Mouse (Mus musculus) kidney, postnatal 10 days (tissue): ENCODE measurements around the gene Auts2.

ENCODE experiments used
- DNase-seq: peaks from one replicate; pipeline ENCODE4 v3.0.0; 2021; ENCODE audit warnings: mixed read lengths

The Auts2 gene

GRCm38 (mm10) chr5:131492535-131492934 is 1050.6 kb downstream of the Auts2 start:
- no peak for DNase-seq

- DNase-seq = no peak
Observed at GRCm38 (mm10) chr5:131491843-131492242, 1051.3 kb downstream of the Auts2 start.

GRCm38 (mm10) chr5:131490811-131491210 is 1052.3 kb downstream of the Auts2 start:
- no peak for DNase-seq

- DNase-seq = no peak
Observed at GRCm38 (mm10) chr5:131489846-131490245, 1053.3 kb downstream of the Auts2 start.

GRCm38 (mm10) chr5:131486527-131486926 is 1056.6 kb downstream of the Auts2 start:
- no peak for DNase-seq

GRCm38 (mm10) chr5:131475278-131475677 is 1067.9 kb downstream of the Auts2 start:
- DNase-seq = no peak

- no peak for DNase-seq
Observed at GRCm38 (mm10) chr5:131468609-131469008, 1074.5 kb downstream of the Auts2 start.

- DNase-seq = no peak
Observed at GRCm38 (mm10) chr5:131466131-131466530, 1077.0 kb downstream of the Auts2 start.

- DNase-seq = no peak
Observed at GRCm38 (mm10) chr5:131463402-131463801, 1079.7 kb downstream of the Auts2 start.

- peak; percentile 34 for DNase-seq
Observed at GRCm38 (mm10) chr5:131459951-131460350, 1083.2 kb downstream of the Auts2 start.

- DNase-seq = no peak
Observed at GRCm38 (mm10) chr5:131459549-131459948, 1083.6 kb downstream of the Auts2 start.

GRCm38 (mm10) chr5:131458700-131459099 is 1084.4 kb downstream of the Auts2 start:
- DNase-seq = no peak

- DNase-seq = no peak
Observed at GRCm38 (mm10) chr5:131457999-131458398, 1085.1 kb downstream of the Auts2 start.

- no peak for DNase-seq
Observed at GRCm38 (mm10) chr5:131449181-131449868, 1093.8 kb downstream of the Auts2 start.

GRCm38 (mm10) chr5:131435239-131435876 is 1107.8 kb downstream of the Auts2 start:
- no peak for DNase-seq

GRCm38 (mm10) chr5:131433291-131433690 is 1109.9 kb downstream of the Auts2 start:
- DNase-seq = no peak

GRCm38 (mm10) chr5:131431896-131432295 is 1111.2 kb downstream of the Auts2 start:
- DNase-seq = no peak

GRCm38 (mm10) chr5:131430109-131430508 is 1113.0 kb downstream of the Auts2 start:
- peak; percentile 74 for DNase-seq

GRCm38 (mm10) chr5:131429563-131429962 is 1113.6 kb downstream of the Auts2 start:
- DNase-seq = no peak

GRCm38 (mm10) chr5:131427734-131428413 is 1115.3 kb downstream of the Auts2 start:
- DNase-seq = peak; percentile 88

- DNase-seq = no peak
Observed at GRCm38 (mm10) chr5:131422737-131423136, 1120.4 kb downstream of the Auts2 start.

GRCm38 (mm10) chr5:131420406-131420805 is 1122.7 kb downstream of the Auts2 start:
- DNase-seq = no peak

GRCm38 (mm10) chr5:131415902-131416545 is 1127.1 kb downstream of the Auts2 start:
- no peak for DNase-seq
